Mouse (Mus musculus) leukemia stem cell, adult 10-12 weeks (primary cell): Measurements from ENCODE around the gene Ntrk1. TPM values are rescaled to one million over a fixed set of nuclear protein-coding genes. Genes with fewer than 3 reads are reported as not detected.

Experiments
- polyA plus RNA-seq: library from polyadenylated mRNA; stranded (reverse); fragments of >175 nt; gene quantifications from 2 replicates; pipeline ENCODE4 v1.2.3, GENCODE M21; 2012; ENCODE audit warnings: low replicate concordance

Gene Ntrk1
- 0.07 TPM in 1 of 2 replicates, not detected in the other for polyA plus RNA-seq

DNA sequence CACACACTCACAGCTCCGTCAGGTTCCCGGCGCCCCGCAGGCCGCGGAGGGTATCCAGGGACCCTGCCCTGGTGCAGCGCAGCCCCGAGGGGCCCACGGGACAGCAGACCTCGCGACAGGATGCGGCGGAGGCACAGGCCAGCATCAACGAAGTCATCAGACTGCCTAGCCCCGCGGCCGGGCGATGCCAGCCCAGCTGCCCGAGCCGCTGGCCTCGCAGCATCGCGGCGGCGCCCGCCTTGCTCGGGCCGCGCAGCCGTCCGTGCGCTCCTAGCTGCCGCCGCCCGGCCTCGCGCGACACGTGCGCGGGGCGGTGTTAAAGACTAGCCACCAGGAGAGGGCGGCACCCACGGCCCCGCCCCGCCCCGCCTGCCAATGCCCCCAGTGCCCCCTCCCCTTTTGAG, at the start of gene Ntrk1:
TSS of gene Ntrk1 (minus strand) at position 241 of the 404 bp plus-strand sequence.

GRCm38 (mm10) chr3:87824206-87824605, 29.2 kb upstream of the Ntrk1 start, which contains the start of gene Pear1:
Gene Pear1 (minus strand): TSS chr3:87824306.

DNA sequence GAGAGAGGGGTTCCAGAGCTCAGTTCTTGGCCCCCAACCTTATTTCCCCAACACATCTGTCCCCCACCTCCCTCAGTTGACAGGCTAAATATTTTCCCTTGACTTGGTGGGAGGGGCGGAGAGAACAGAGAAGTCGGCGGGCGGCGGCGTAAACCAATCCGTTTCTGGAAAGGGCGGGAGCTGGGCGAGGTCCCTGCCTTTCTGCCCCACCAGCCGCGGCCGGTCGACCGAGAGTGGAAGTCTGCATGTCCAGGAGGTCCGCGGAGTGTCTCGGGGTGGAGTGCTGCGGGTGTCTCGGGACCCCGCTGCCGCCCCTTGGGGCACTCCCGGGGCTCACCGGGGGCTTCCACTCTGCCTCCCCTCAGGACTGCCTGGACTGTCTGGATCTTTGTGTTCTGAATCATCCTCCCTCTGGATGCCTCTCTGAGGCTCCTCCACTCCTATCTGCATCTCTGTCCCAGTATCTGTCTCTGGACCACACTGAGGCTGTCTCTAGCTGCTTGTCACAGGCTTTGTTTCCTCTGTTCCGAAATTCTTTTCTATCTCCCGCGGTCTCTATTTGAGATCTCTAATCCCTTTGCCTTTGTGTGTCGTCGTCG, 1.9 kb upstream of the Ntrk1 start, which contains the start of gene Insrr:
TSS of gene Insrr (plus strand) at position 216 of the 599 bp plus-strand sequence.

GRCm38 (mm10) chr3:87748431-87748830, 46.5 kb downstream of the Ntrk1 start, which contains the start of gene Lrrc71:
Gene Lrrc71 (minus strand): TSS chr3:87748625.

Other genes with a start within 250 kb of the Ntrk1 start
- 2.0 and 3.4 TPM in 2 replicates for gene Arhgef11, start 177.6 kb downstream of the Ntrk1 start, polyA plus RNA-seq
- 2.1 TPM in 1 of 2 replicates, not detected in the other for gene Lrrc71, start 46.5 kb downstream of the Ntrk1 start, polyA plus RNA-seq
- 0.07 and 0.25 TPM in 2 replicates for gene Insrr, start 1.8 kb upstream of the Ntrk1 start, polyA plus RNA-seq
- gene Pear1, start 29.1 kb upstream of the Ntrk1 start, polyA plus RNA-seq, result 27.1 and 31.2 TPM in 2 replicates
- gene Sh2d2a, start 51.6 kb upstream of the Ntrk1 start, polyA plus RNA-seq, result 5.7 and 12.1 TPM in 2 replicates
- gene Prcc, start 90.4 kb upstream of the Ntrk1 start, polyA plus RNA-seq, result 82.3 and 132 TPM in 2 replicates
- 767 and 952 TPM in 2 replicates for gene Hdgf, start 111.2 kb upstream of the Ntrk1 start, polyA plus RNA-seq
- 3.9 and 12.2 TPM in 2 replicates for gene Mrpl24, start 124.3 kb upstream of the Ntrk1 start, polyA plus RNA-seq
- 13.1 and 20.4 TPM in 2 replicates for gene Isg20l2, start 135.2 kb upstream of the Ntrk1 start, polyA plus RNA-seq
- gene Rrnad1, start 135.6 kb upstream of the Ntrk1 start, polyA plus RNA-seq, result 8.5 and 26.9 TPM in 2 replicates
- not detected in 2 replicates for gene Crabp2, start 153.5 kb upstream of the Ntrk1 start, polyA plus RNA-seq
- 0.62 and 1.3 TPM in 2 replicates for gene Nes, start 175.9 kb upstream of the Ntrk1 start, polyA plus RNA-seq
- not detected in 2 replicates for gene Bcan, start 205.1 kb upstream of the Ntrk1 start, polyA plus RNA-seq
- gene Hapln2, start 232.4 kb upstream of the Ntrk1 start, polyA plus RNA-seq, result not detected in 2 replicates
- gene Gpatch4, start 247.9 kb upstream of the Ntrk1 start, polyA plus RNA-seq, result 6.3 and 10.8 TPM in 2 replicates